Mouse (Mus musculus) testis, postnatal 10 days (tissue): Measurements from ENCODE around the gene Banp.

Source experiments
- DNase-seq: peaks from one replicate; pipeline ENCODE4 v3.0.0; 2021; ENCODE audit warnings: low spot score

The Banp gene

GRCm38 (mm10) chr8:122018046-122018831 is 68.7 kb downstream of the Banp start:
- no peak for DNase-seq

GRCm38 (mm10) chr8:122019162-122019561 is 69.6 kb downstream of the Banp start:
- DNase-seq: no peak

GRCm38 (mm10) chr8:122020050-122020771 is 70.7 kb downstream of the Banp start:
- no peak for DNase-seq

- no peak for DNase-seq
These were observed 72.2 kb downstream of the Banp start for GRCm38 (mm10) chr8:122021725-122022124.

- DNase-seq: no peak
These were observed 72.7 kb downstream of the Banp start for GRCm38 (mm10) chr8:122022274-122022673.

- DNase-seq: no peak
These were observed 73.2 kb downstream of the Banp start for GRCm38 (mm10) chr8:122022705-122023104.

- no peak for DNase-seq
These were observed 76.0 kb downstream of the Banp start for GRCm38 (mm10) chr8:122025546-122025945.

GRCm38 (mm10) chr8:122028116-122028515 is 78.6 kb downstream of the Banp start:
- no peak for DNase-seq

- no peak for DNase-seq
These were observed 81.4 kb downstream of the Banp start for GRCm38 (mm10) chr8:122030965-122031364.

GRCm38 (mm10) chr8:122032741-122033140 is 83.2 kb downstream of the Banp start:
- no peak for DNase-seq

GRCm38 (mm10) chr8:122035543-122035942 is 86.0 kb downstream of the Banp start:
- DNase-seq: no peak

GRCm38 (mm10) chr8:122036325-122036724 is 86.8 kb downstream of the Banp start:
- DNase-seq: no peak

GRCm38 (mm10) chr8:122037279-122037678 is 87.7 kb downstream of the Banp start:
- DNase-seq: no peak

GRCm38 (mm10) chr8:122038076-122038475 is 88.5 kb downstream of the Banp start:
- no peak for DNase-seq

- no peak for DNase-seq
These were observed 89.9 kb downstream of the Banp start for GRCm38 (mm10) chr8:122039452-122039851.

- DNase-seq: no peak
These were observed 97.8 kb downstream of the Banp start for GRCm38 (mm10) chr8:122047206-122047870.

- no peak for DNase-seq
These were observed 99.7 kb downstream of the Banp start for GRCm38 (mm10) chr8:122049266-122049665.

GRCm38 (mm10) chr8:122049923-122050322 is 100.4 kb downstream of the Banp start:
- no peak for DNase-seq

GRCm38 (mm10) chr8:122050620-122051019 is 101.1 kb downstream of the Banp start:
- DNase-seq: no peak

- DNase-seq: no peak
These were observed 105.8 kb downstream of the Banp start for GRCm38 (mm10) chr8:122055321-122055720.

GRCm38 (mm10) chr8:122056113-122056512 is 106.6 kb downstream of the Banp start:
- DNase-seq: no peak

GRCm38 (mm10) chr8:122056882-122057281 is 107.3 kb downstream of the Banp start:
- DNase-seq: no peak

GRCm38 (mm10) chr8:122058510-122058909 is 109.0 kb downstream of the Banp start:
- DNase-seq: no peak
